Mouse (Mus musculus) thymus, postnatal 4 days (tissue): ENCODE data around the gene Tmub2.
A peak's percentile ranks its signal among the peaks of the same experiment; 100 is the strongest.

Experiments
- DNase-seq: peaks from one replicate; pipeline ENCODE4 v3.0.0; 2021

Gene Tmub2

GRCm38 (mm10) chr11:102308979-102309378, 24.2 kb downstream of the Tmub2 start:
- peak; percentile 97 for DNase-seq

- DNase-seq: peak; percentile 35
Measured at GRCm38 (mm10) chr11:102309821-102310617, 25.3 kb downstream of the Tmub2 start.

DNA sequence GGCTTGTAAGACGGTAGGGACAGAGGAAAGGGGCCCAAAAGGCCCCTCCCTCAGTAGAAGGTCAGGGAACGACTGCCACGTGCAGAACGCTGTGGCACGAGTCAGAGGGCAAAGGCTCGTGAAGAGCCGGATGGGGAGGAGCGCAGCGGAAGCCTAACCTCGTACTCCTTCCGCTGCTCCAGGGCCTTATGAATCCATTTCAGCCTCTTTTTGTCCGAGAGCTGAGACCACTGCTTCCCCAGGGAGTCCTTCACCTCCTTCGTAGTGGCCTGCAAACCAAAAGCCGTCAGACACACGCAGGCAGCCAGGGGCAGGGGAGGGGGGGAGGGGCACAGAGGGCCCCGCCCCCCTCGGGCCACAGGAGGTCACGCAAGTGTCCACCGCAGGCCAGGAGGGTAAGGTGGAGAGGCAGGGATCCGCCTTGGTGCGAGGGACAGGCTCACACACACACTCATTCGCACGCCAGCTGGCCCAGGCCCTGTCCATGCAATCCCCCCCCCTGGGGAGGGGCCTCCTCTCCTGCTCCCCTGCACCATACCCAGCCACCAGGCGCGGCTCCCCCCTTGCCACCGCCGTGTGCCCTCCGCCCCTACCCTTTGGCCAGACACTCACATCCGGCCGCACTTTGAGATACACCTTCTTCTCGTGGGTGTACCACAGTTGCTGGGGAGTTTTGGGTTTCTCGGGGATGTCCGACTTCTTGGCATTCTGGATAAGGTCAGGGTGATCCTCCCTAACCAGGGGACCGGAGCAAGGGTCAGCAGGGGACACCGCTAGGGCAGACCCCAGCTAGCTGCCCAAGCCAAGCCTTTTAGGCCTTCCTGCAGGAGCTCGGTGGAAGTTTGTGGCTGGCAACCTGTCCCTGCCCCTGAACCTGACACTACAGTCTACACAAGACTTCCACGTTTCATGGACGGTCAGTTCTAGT, 26.3 kb downstream of the Tmub2 start:
- peak; percentile 17 for DNase-seq

DNA sequence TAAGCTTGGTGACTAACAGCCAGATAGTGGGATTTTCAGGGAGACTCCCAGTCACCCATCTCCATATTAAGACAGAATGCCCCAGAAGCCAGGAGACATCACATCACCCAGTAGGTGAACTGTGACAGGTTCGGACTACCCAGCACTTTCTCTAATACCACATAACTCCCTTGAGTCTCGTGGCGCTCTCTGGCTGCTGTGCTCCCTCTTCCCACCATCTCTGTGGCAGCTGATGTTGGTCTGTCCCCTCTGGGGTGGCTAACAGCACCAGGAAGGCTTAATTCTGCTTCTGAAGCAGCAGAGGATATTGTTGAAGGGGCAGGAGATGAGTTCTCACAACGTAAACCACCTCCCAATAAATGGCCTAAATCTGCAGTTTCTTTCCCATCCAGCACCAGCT, 27.2 kb downstream of the Tmub2 start:
- no peak for DNase-seq

DNA sequence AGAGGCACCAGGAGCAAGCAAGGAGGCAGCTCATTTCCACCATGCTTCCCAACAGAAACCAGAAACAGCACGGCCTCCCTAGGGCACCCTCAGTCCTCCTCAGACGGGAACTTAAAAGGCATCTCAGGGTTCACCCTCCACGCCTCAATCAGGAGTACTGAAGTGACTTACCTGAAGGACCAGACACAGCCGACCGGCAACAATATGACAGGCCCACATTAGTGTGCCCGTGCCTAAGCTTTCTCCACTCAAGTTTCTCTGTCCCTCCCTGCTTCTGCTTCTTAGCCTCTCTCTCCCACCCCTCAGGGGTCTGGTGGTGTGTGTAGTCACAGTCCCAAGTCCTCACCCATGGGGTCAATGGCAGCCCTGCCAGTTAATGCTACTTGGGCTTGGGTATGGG, 27.9 kb downstream of the Tmub2 start:
- DNase-seq: peak; percentile 6

GRCm38 (mm10) chr11:102314321-102314720, 29.6 kb downstream of the Tmub2 start:
- no peak for DNase-seq

DNA sequence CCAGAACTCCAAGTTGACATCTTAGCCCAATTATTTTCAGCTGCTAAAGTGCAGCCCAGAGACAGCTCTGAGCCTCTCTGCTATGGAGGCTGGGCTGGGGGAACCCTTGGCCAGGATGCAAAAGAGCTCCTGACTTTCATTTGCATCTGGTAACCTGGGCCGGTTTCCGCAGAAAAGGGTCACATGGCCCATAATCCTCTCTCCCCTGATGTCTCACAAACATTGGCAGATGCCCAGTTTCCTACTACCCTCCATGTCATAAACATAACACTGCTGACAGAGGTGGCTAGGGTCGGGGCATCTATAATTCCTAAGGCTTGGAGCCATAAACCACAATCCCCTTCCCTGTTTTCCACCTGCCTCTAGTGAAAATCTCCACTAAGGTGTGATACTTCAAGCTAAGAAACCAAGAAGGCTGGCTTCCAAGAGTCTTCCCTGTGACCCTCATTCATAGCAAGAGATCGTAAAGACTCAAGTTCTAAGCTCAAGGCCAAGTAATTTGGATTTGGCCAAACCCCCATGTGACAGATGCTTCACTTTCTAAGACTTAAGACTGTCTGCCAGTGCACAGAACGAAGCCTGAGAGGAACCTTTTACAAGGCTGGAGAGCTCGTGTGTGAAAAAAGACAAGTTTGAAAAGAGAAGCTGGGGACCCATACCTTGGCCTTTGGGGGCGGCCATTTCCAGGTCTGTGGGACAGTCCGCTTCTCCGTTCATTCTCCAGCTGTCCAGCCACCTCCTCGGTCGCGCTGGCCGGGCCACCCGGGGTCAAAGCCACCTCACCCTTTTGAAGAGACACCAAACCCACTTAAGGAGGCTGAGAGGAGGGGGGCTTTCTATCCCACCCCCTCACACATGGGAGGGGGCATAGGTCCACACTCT, 31.2 kb downstream of the Tmub2 start:
- peak; percentile 19 for DNase-seq

DNA sequence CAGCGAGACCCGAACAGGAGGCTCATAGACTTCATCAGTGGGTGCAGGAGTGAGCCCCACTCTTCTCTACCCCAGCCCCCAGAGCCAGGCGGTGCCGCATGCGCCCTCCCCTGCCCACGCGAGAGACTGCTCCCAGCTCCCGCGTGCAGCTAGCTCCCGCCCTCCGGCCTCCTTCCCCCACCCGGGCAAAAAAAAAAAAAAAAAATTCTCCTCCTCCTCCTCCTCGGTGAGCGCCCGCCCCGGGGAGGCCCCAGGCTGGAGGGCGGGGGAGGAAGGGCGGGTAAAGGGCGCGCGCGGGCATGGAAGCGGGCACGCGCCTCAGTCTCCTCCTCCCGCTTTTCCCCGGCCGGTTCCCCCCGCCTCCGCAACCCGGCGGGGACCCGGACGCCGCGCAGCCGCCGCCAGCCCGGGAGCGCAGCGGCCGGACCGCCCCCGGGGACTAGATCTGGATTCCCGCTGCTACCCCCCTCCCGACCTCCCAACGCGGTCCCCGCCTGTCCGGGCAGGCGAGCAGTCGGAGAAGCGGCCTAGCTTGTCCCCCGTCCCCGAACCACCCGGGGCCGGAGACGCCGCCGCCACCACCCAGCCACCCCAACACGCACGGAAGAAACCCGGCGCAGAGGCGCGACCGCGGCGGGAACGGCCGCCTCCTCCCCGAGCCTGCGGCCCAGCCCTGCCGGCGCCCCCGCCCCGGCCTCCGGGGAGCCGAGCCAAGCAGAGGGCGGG, 32.0 kb downstream of the Tmub2 start:
- peak; percentile 94 for DNase-seq

DNA sequence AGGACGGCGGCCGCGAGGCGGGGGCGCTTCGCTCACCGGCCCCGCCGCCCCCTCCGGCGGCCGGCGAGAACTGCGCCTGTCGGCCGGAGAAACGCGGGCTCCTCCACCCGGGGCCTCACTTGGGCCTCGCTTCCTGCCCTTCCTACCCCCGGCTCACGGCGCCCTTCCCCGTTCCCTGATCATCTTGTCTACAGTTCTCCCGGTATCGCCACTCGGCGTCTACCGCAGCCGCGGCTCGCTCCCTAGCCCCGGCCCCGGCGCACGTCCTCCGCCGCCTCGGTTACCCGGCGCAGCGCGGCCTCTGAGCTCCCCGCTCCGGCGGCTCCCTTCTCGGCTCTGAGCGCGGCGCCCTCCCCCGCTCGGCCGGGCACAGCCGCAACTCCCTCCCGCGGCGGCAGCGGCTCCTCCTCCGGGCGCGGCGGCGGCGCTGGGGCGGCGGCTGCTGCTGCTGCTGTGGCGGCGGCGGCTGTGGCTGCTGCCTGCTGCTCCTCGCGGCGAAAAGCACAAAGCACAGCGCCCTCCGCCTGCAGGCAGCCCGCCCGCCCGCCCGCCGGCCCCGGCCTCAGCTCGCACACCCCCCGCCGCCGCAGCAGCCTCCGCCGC, 32.7 kb downstream of the Tmub2 start:
- DNase-seq: peak; percentile 86

- DNase-seq: peak; percentile 87
Measured at GRCm38 (mm10) chr11:102317901-102318575, 33.3 kb downstream of the Tmub2 start.

- DNase-seq: peak; percentile 78
Measured at GRCm38 (mm10) chr11:102318576-102319409, 34.1 kb downstream of the Tmub2 start.

- DNase-seq: peak; percentile 81
Measured at GRCm38 (mm10) chr11:102319410-102319792, 34.7 kb downstream of the Tmub2 start, which contains the start of gene Ubtf. TSS of gene Ubtf (minus strand) at chr11:102319742.

DNA sequence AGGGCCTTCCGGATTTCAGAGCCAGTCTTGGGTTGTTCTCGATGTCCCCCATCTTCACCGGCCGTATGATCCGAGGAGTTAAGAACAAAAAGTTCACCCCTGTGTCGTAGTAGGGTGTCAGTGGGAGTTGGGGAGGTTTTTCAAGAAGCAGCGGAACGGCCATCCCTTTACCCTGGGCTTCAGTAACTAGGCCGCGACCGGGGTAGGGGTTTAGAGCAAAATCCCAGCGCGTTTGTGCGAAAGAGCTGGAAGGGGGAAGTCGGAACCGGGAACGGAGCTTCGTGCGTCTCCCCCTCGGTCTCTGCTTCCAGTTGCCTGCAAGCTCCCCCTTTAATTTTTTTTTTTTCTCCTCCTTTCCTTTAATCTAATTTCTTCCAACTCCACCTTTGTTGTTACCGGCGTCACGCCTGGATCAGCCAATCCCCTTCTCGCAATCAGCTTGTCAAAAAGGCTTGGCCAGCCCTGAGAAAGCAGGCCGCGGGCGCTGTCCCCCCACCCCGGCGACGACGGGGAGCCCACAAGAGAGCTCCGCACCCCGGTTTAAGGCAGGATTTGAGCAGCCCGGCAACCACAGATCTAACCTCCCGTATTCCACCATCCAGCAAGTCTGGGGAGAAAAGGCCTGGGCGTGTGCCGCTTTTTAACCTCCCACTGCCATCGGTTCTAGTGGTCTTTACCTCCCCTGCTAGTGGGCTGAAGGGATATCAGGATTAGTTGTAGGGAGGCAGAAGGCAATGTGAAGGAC, 35.4 kb downstream of the Tmub2 start:
- DNase-seq: peak; percentile 67

- DNase-seq: peak; percentile 31
Measured at GRCm38 (mm10) chr11:102320686-102321005, 35.9 kb downstream of the Tmub2 start.

GRCm38 (mm10) chr11:102321931-102322330, 37.2 kb downstream of the Tmub2 start:
- DNase-seq: peak; percentile 6

GRCm38 (mm10) chr11:102323516-102323915, 38.8 kb downstream of the Tmub2 start:
- DNase-seq: no peak

DNA sequence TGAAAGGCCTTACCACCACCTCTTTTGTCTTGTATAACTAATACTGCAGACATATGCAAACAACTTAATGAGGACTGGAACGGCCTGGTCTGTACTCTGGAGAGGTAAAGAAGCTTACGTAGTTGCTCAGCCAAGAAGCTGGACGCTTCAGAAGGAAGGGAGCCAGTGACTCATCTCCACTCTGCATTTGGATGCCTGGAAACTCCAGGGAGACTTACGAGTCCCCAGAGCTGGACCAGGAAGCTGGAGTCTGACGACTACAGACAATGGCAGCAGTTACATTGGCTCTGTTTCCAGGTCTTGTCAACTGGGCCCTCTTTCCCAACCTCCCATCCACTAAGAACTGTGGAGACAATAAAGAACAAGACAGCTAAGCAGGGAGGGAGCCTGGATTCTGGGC, 42.5 kb downstream of the Tmub2 start:
- no peak for DNase-seq

DNA sequence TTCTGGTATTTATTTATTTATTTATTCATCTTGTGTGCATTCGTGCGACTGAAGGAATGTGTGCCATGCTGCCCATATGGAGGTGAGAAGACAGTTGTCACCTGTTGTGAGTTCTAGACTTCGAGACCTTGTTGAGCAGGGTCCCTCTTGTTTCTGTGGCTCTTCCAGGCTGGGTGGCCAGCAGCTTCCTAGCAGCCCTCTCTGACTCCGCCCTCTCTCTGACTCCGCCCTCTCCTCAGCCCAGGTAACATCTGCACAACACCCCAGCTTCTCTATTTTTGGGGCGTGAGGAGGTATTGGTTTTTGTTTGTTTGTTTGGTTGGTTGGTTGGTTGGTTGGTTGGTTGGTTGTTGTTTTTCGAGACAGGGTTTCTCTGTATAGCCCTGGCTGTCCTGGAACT, 43.1 kb downstream of the Tmub2 start:
- DNase-seq: no peak

- DNase-seq: no peak
Measured at GRCm38 (mm10) chr11:102329518-102329917, 44.8 kb downstream of the Tmub2 start.
